Mouse (Mus musculus) embryo, embryonic 10 days (tissue): ENCODE measurements around the gene Syngr1.

Experiments
- DNase-seq: peaks from one replicate; pipeline ENCODE4 v3.0.0-alpha.2; 2015; ENCODE audit warnings: low spot score

The Syngr1 gene

DNA sequence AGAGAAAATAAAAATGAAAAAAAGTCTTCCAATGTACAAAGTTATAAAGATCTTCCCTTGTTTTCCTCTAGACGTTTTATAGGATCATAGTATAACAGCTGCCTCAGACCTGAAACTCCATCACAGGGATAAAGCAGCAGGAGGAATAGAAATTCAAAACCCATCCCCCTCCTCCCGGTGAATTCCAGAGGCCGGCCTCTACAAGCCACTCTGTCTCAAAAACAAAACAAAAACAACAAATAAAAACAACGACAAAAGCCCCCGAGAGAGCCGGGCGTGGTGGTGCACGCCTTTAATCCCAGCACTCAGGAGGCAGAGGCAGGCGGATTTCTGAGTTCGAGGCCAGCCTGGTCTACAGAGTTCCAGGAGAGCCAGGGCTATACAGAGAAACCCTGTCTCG is 979 bp upstream of the Syngr1 start:
- no peak for DNase-seq

DNA sequence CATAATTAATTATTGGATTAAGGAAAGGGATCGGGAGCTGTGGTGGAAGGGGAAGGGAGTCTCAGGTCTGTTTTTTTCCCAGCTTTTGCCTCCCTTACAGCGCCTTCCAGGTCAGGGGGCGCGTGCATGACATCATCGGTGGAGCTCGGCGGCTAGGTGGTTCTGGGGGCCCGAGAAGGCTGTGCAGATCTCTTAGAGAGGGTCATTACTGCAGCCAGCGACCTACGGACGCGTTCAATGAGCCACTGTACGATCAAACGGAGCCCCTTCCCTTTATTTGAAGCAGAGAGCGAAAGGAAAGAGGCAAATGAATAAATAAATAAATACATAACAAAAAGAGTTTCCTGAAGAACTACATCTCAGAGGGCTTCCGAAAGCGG is 403 bp upstream of the Syngr1 start:
- peak; percentile 48 for DNase-seq

DNA sequence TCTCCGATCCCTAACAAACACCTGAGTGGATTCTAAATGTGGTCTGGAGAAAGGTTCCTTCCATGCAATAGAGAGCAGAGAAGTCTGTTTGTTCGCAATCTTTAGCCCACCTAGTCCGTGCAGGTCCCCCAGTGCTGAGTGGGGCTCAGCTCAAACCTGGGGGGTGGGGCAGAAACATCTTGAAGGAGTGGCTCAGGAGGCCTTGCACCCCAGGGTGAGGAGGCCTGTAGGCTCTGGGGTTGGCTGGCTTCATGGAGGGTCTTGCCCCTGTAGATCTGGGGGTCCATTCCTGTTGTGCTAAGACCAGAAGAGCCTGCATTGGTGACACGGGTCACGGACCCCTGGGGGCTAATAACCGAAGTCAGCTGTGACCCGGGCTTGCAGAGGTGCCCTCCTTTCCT is 907 bp downstream of the Syngr1 start:
- no peak for DNase-seq

DNA sequence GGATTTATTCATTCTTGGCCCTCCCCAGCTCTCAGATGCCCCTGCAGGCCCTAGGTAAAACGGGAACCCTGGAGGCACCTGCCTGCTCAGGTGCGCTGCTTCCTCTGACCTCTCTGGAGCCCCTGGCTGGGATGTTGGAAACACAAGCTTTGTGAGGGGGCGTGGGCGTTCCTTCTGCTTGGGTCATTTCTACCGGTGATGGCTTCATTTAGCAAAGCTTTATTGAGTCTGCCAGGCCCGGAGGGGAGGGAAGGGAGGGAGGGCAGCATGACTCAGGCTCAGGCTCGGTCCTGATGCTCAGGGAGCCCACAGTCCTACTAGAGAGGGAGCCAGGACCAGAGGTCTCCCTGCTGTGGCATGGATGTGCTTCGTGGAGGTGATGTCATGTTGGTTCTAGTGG is 1.5 kb downstream of the Syngr1 start:
- no peak for DNase-seq

DNA sequence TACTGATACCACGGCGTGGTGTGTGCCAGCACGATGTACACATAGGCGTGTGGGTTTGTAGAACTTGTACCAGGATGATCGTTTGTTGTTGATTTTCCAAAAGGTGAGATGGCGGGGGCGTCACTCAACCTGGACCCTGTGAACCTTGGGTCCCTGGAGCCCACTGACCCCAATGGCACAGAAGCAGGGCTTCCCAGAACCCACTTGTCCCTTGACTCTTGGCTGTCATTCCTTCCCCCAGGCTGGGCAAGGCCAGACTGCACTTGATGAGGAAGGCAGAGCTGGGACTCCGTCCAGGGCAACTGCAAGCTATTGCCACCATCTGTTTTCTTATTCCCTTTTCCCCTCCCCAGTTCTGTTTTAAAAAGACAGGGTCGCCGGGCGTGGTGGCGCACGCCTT is 3.1 kb downstream of the Syngr1 start:
- no peak for DNase-seq

DNA sequence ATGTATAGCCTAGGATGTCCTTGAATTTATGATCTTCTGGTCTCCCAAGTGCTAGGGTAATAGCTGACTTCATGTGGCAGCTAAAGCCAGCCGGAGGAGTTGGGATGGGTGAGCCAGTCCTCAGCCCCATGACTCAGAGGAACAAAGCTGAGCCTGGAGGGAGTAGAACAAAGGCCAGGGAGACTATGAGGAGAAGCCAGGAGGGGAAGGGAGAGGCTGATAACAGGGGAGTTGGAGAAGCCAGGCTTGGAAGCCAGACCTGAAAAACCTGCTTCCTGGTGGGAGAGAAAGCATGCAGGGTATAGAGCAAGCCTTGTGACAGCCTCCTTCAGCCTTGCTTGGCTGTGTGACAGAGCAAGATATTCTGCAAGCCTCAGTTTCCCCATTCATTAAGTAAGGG is 4.5 kb downstream of the Syngr1 start:
- DNase-seq, result no peak

DNA sequence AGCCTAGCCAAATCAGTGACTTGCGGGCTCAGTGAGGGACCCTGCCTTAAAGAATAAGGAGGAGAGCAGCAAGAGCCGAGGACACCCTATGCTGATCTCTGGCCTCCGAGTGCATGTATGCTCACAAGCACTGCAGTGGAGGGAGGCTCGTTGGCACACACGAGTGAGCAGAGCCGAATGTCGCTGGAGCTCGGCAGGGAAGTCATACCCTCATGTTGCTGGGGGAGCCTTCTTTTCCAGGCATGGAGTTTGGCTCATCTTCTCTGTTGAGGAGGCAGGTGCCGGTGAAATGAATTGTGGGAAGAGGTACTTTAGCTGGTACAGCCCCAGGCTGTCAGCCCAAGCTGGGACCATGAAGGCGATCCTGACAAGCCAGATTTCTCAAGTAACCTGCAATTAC is 5.3 kb downstream of the Syngr1 start:
- DNase-seq, result no peak

DNA sequence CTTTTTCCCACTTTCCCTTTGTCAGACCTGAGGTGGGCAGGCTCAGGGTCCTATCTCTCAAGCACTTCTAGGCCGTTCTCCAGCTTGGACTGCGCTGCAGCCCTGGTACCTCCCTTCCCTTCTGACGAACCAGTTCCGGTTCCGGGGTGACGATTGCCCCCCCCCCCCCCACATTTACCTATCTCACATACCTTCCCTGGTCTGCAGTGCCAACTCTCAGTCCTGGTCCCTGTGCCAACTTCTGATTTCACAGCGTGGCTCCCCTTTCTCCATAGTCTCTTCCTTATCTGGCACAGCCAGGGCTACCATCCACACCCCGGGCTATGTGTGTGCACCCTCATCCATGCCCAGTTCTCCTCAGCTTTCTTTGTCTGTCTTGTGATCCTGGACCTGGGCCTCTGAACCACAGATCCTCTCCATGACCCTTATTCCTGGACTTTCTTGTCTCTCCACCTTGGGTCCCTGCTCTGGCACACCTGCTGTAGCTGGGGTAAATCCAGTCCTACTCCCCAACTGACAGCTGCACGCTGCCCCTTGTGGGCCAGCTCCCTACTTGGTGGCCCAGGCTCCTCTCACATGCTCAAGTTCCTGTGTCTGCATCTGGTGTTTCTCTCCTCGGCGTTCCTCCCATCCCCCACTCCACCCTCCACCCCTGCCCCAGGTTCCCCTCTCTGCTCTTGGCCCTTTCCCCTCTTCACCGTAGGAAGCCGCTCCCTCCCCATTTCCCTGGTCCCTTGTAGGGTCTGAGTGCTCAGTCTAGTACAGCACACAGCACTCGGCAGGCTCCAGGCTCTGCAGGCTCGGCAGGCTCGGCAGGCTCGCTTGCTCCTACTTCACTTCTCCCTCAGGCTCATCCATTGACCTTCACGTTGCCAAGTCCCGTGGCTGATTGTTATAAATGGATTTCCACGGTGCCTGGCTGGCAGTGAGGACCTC is 6.1 kb downstream of the Syngr1 start:
- DNase-seq, result peak; percentile 78

DNA sequence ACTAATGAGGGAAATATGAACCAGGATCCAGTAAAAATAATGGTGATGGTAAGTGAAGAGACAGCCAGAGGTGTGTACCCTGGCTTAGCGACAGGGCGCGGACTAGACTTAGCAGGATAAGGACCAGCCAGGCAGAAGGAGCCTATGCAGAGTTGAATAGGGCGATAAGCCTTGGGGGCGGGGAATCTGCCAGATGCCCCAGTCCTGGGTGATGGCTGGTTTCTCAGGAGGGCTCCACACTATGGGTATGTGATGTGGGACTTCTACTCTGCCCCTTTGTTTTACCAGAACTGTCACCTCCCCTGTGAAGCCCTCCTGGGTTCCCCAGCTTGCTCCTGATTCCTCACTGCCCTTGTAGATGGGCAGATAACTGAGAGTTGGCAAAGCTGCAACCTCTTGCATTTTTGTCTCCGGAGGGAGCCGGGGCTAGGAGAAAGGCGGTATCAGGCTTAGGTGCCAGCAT is 6.9 kb downstream of the Syngr1 start:
- no peak for DNase-seq

DNA sequence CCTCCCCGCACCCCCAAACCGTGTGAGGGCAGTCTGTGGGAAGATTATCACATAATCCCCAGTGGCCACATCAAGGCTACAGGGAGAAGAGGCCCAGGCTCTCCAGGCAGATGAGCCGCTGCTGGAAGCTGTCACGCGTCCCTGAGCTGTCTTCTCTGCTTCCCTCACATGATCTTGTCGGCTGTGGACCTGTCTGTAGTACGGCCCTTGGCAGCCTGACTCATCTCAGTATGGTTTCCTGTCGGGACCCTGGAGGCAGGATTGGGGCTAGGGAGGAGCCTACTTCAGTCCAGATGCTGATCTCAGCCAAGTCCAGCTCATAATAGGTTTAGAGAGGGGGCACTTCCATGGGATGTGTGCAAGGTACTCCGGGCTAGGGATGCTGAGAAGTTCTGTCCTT is 7.7 kb downstream of the Syngr1 start:
- no peak for DNase-seq

DNA sequence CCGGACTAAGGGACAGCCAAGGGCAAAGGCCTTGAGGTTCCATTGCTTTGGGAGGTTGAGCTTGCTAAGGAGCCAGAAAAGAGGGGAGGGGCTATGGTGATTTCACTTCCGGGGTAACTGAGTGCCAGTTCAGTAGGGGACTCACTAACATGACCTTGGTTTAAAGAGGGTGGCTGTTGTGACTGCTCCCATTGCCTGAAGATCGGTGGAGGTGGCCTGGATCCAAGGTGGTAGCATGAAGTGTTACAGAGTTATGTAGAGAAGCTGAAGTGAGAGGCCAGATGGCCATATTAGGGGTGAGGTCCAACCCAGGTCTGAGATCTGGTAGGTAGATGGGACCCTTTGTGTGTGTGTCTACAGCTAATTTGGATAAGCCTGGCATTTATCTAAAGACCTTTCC is 8.3 kb downstream of the Syngr1 start:
- DNase-seq, result no peak

DNA sequence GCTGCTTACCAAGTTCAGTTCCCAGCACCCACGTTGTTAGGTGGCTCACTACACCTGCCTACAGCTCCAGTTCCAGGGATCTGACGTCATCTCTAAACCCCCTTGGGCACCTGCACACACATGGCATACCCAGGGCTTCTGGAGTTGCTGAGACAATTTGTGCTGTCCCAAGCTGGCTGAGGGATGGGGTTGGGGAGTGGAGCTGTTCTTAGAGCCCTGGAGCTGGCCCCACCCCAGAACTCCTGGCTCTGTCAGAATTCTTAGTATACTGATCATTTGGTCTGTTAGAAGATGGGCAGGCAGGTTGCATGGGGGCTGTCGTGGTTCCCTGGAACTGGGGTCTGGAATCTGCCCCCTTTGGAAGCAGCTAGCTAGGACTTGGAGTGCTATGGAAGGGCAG is 9.1 kb downstream of the Syngr1 start:
- DNase-seq, result no peak

DNA sequence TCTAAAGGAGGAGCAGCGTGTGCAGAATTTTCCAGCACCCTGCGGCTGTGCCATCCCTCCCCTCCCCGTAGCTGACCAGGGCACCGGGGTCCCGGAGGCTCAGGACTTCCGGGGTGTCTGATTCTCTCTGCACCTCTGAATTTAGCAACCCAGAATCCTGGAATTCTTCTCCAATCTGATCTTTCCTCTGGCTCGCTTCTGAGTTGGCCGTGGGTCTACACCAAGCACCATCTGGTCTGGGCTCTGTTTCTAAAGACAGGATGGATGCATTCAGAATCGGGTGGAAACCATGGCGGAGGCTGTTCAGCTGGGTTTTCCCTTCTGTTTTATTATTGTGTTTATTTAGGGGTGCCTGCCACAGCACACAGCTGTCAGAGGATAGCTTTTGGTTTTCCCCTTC is 9.7 kb downstream of the Syngr1 start:
- no peak for DNase-seq

DNA sequence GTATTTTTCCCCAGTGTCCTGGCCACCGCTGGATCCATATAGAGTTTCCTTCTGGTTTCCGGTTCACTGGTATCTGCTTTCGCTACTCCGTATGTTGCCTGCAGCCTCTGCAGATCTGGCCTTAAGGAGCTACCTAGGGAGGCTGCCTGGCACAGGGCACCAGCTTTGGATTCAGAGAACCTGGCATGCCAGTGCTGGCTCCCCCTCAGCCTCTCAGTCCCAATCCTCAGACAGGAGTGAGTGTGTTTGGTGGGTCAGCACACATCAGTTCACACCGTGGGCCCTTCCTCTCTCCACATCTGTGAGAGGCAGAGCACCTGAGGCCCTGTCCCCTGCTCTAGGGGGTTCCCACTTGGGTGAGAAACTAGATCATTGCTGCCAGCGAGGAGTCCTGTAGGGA is 10.4 kb downstream of the Syngr1 start:
- DNase-seq, result no peak

DNA sequence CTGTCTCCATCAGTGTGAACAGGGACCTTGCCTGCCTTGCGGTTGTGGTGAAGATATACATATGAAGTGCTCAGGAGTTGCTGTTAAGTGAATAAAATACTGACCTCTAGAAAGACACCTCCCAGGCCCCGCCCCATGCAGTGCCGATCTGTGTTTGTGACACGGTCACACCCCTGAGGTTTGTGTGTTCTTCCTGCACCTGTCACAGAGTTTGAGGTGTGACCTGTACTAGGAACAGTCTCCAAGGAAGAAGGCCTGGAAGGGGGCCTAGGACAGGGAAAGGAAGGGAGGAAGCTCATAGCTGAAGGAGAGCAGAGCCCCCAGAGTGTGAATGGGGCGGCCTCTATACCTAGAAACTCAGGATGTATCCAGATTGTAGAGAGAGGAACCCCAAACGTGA is 11.4 kb downstream of the Syngr1 start:
- no peak for DNase-seq

DNA sequence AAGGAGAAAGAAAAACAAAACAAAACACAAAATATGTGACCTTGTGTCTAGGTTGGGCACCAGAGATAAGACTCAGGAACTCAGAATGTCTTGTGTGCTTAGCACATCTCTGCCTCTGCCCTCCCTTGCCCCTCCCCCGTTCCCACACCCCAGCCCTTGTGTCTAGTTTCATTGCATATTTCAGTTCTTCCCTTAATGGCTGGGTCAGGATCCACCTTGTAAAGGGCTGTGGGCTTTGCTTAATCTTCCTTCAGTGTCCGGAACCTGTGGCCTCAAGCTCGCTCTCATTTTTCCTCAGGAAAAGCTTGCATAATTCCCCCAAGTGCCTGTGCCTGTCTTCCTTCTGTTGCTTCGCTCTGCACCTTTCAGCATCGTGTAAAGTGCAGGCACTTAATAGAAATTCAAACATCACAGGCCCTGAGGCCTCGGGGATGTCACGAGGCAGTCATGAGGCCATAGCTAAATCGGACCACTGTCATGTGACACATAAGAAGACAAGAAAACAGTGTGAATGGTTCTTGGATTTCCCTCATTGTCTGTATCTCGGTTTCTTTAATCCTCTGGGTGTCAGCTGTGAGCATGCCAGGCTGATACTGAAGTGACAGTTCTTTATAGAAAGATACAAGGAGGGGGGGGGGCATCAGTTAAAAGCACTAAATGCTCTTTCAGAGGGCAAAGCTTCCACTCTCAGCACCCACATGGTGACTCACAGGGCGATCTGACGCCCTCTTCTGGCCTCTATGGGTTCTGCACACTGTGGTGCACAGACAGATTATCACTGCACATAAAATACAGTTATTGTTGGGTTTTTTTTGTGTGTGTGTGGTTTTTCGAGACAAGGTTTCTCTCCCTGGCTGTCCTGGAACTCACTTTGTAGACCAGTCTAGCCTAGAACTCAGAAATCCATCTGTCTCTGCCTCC is 14.6 kb downstream of the Syngr1 start:
- DNase-seq, result no peak

DNA sequence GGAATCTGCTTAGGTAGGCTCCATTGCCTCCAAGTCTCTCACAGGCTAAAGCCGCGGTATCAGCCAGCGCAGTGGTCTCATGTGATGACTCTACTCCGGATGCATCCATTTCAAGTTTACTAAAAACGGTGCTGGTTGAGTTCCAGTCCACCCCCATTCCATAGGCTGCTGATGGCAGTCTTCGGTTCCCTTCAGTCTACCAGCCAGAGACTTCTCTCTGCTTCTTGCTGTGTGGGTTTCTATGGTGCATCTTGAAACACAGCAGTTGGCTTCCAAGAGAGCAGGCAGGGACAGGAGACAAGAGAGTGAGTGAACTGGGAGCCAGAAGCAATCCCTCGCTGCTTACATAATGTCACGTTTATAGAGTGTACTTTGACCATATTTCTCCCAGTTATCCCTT is 16.0 kb downstream of the Syngr1 start:
- no peak for DNase-seq

DNA sequence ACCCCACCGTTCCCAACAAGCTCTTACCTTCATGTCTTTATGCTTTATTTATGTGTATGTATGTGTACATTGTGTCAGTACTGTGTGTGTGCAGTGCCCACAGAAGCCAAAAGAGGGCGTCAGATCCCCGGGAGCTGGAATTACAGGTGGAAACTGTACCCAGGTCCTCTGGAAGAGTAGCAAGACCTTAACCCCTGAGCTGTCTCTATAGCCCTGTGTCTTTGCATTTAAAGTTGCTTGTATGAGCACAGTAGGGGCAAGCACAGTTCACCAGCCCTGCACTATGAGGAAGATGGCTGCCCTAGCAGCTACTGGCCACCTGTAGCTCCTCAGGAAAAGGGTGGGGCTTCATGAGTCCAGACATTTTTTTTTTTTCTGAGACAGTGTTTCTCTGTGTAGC is 16.4 kb downstream of the Syngr1 start:
- no peak for DNase-seq

DNA sequence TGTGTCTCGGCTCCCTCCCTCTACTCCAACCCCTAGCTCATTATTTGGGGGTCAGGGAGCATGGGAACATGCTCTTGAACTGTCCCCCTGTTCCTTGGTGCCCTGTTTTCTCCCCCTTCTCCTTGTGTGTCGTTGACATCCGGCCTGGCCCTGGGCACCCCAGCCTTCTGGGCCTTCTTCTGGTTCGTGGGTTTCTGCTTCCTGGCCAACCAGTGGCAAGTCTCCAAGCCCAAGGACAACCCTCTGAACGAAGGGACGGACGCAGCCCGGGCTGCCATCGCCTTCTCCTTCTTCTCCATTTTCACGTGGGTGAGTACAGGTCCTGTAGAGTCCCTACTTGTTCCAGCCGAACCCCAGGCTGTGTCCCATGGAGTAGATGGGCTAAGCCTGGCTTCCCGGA is 20.3 kb downstream of the Syngr1 start:
- no peak for DNase-seq

DNA sequence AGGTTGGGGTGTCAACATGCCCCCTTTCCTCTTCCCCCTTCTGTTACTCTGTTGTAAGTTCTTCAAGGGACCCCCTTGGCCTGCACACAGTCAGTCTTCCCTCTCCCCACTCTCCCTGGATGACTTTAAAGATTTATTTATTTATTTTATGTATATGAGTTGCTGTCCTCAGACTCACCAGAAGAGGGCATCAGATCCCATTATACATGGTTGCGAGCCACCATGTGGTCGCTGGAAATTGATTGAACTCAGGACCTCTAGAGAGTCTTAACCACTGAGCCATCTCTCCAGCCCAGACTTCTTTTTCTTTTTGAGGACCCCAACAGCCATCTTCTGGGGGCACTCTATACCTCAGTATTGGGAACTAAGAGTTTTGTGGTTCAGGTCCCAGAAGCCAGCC is 21.4 kb downstream of the Syngr1 start:
- no peak for DNase-seq

DNA sequence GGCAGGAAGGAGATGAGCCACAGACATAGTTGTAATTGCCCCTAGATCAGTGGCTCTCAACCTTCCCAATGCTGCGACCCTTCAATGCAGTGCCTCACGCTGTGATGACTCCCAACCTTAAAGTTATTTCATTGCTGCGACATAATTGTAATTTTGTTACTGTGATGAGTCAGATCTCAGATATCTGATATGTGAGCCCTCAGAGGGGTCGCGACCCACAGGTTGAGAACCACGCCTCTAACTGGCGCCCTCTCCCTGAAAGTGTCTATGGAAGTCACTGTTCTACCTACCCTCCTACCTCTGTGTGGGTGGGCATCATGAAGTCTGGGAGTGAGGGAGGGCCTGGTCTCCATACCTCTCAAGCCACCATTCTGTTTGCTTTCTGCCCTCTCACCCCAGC is 23.3 kb downstream of the Syngr1 start:
- DNase-seq, result no peak

DNA sequence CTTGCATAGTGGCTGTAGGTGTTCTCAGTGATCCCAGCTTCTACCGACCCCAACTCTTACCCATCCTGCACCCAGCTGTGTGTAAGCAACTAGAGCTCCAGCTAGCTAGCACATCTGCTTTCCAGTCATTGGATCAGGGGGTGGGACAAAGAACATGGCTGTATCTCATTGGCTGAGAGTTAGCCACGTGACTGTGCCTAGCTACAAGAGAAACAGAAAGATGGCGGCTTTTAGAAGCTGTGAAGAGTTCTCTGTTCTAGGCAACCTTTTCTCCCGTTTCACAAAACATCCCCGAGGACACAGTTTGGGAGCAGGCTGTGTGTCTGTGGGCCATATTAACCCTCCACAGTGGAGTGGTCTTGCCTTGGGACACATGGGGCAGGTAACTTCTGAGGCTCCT is 24.1 kb downstream of the Syngr1 start:
- peak; percentile 59 for DNase-seq
